Mouse (Mus musculus): ENCODE measurements around the gene Ccser1. TPM values are rescaled to one million over a fixed set of nuclear protein-coding genes. Genes with fewer than 3 reads are reported as not detected.
"Not testable (repeated sequence)": the region's sequence is repeated elsewhere in the genome, so short reads cannot be mapped to it uniquely, and the experiment has no call there.

Ccser1 gene
- polyA plus RNA-seq, 1 experiment from 2014 or later = not detected

DNA sequence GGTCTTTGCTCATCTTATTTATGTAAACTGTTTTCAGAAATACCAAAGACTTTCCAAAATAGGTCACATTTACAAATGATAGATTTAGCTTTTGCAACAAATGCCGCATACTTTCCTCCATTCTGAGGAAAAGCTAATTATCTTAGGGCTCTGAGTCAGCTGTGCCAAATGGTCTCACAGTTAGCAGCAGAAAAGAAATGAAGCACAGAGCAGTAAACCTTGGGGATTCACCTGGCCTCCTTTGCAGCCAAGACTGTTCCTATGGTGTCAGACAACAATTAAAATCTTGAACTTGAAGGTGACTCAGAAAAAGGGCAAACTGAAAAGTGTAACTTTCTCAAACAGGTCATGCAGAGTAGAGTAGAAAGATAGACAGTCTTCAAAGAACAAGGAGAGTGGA, 759.1 kb downstream of the Ccser1 start:
- WGBS (ENCODE audit: missing documents) = 87% methylated on average over 1 of the region's 1 CpGs
- Histone ChIP-seq H3K4me3 (ENCODE audit: inconsistent target) (no peak overlapping the region), H3K79me2 (ENCODE audit: inconsistent target) (no peaks in the 10 kb centered on the region), H3K27ac (no peak overlapping the region), H3K36me3 (ENCODE audit: inconsistent target) (no peaks in the 10 kb centered on the region)

GRCm38 (mm10) chr6:61953703-61954102, 773.6 kb downstream of the Ccser1 start:
- H3K4me3 ChIP-seq (ENCODE audit: inconsistent target) = no peak overlapping the region
- H3K27ac ChIP-seq = no peak overlapping the region
- H3K36me3 ChIP-seq (ENCODE audit: inconsistent target) = no peaks in the 10 kb centered on the region
- H3K79me2 ChIP-seq (ENCODE audit: inconsistent target) = no peaks in the 10 kb centered on the region
- WGBS (ENCODE audit: missing documents) = 61% methylated on average over 2 of the region's 2 CpGs

GRCm38 (mm10) chr6:61976878-61977277, 796.8 kb downstream of the Ccser1 start:
- Histone ChIP-seq H3K27ac (no peak overlapping the region), H3K4me3 (ENCODE audit: inconsistent target) (no peak overlapping the region), H3K79me2 (ENCODE audit: inconsistent target) (no peaks in the 10 kb centered on the region), H3K36me3 (ENCODE audit: inconsistent target) (no peaks in the 10 kb centered on the region)
- 69% methylated on average over 2 of the region's 2 CpGs for WGBS (ENCODE audit: missing documents)

GRCm38 (mm10) chr6:61978379-61978778, 798.3 kb downstream of the Ccser1 start:
- Histone ChIP-seq H3K79me2 (ENCODE audit: inconsistent target) (no peaks in the 10 kb centered on the region), H3K27ac (no peak overlapping the region), H3K4me3 (ENCODE audit: inconsistent target) (no peak overlapping the region), H3K36me3 (ENCODE audit: inconsistent target) (no peaks in the 10 kb centered on the region)
- WGBS (ENCODE audit: missing documents) = 24% methylated on average over 2 of the region's 2 CpGs

- Histone ChIP-seq H3K79me2 (ENCODE audit: inconsistent target) (no peaks in the 10 kb centered on the region), H3K4me3 (ENCODE audit: inconsistent target) (no peak overlapping the region), H3K36me3 (ENCODE audit: inconsistent target) (no peaks in the 10 kb centered on the region), H3K27ac (no peak overlapping the region)
These were observed 834.2 kb downstream of the Ccser1 start for GRCm38 (mm10) chr6:62014374-62014773.

- Histone ChIP-seq H3K79me2 (ENCODE audit: inconsistent target) (no peaks in the 10 kb centered on the region), H3K36me3 (ENCODE audit: inconsistent target) (no peaks in the 10 kb centered on the region), H3K27ac (no peak overlapping the region), H3K4me3 (ENCODE audit: inconsistent target) (no peak overlapping the region)
- 27% methylated on average over 1 of the region's 1 CpGs for WGBS (ENCODE audit: missing documents)
These were observed 864.3 kb downstream of the Ccser1 start for GRCm38 (mm10) chr6:62044454-62044853.

DNA sequence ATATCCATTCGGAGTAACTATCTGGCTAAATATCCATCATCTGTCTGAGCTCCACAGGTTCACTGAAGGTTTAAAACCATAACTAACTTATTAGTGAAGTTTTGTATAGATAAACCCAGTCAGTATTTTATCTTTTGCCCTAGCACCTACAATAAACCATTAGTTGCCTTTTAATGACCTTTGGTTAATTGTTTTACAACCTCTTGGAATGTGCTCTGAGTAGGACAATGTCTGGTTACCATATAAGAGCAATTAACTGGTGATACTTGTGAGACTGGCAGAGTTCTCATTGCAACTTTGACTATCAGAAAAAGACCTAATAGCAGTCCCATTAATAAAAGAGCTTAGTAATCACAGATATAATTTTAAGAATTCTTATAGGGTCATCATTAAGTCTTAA, 864.9 kb downstream of the Ccser1 start:
- not testable (repeated sequence) for H3K79me2 ChIP-seq (ENCODE audit: inconsistent target); H3K36me3 ChIP-seq (ENCODE audit: inconsistent target); H3K27ac ChIP-seq; H3K4me3 ChIP-seq (ENCODE audit: inconsistent target)
- WGBS (ENCODE audit: missing documents) = no CpG with 5 or more reads among the region's 1 CpGs

GRCm38 (mm10) chr6:62055276-62055675, 875.2 kb downstream of the Ccser1 start:
- Histone ChIP-seq H3K27ac (no peak overlapping the region), H3K36me3 (ENCODE audit: inconsistent target) (no peaks in the 10 kb centered on the region), H3K79me2 (ENCODE audit: inconsistent target) (no peaks in the 10 kb centered on the region), H3K4me3 (ENCODE audit: inconsistent target) (no peak overlapping the region)
- WGBS (ENCODE audit: missing documents) = 83% methylated on average over 2 of the region's 2 CpGs

GRCm38 (mm10) chr6:62066363-62067023, 886.4 kb downstream of the Ccser1 start:
- no peaks in the 10 kb centered on the region for H3K79me2 ChIP-seq (ENCODE audit: inconsistent target)
- H3K27ac ChIP-seq = no peak overlapping the region
- no peak overlapping the region for H3K4me3 ChIP-seq (ENCODE audit: inconsistent target)
- WGBS (ENCODE audit: missing documents) = 65% methylated on average over 5 of the region's 6 CpGs
- H3K36me3 ChIP-seq (ENCODE audit: inconsistent target) = no peaks in the 10 kb centered on the region

DNA sequence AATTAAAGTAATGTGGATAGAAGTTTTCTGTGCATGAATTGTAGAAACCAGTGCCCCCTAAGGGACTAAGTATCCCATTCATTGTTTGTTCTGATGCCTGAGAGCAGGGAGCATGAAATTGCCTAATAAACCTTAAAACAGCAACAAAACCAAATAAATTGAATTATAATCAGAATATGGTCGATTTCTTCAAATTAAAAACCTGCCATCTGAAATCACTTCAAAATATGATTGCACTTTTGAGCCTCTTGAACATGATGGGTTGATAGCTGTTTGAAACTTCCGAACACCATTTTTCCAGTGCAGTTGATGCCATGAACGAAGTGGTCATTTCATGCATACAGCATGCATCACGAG, 886.9 kb downstream of the Ccser1 start:
- 81% methylated on average over 4 of the region's 4 CpGs for WGBS (ENCODE audit: missing documents)
- H3K36me3 ChIP-seq (ENCODE audit: inconsistent target) = no peaks in the 10 kb centered on the region
- H3K4me3 ChIP-seq (ENCODE audit: inconsistent target) = no peak overlapping the region
- H3K79me2 ChIP-seq (ENCODE audit: inconsistent target) = no peaks in the 10 kb centered on the region
- no peak overlapping the region for H3K27ac ChIP-seq

- Histone ChIP-seq H3K36me3 (ENCODE audit: inconsistent target) (no peaks in the 10 kb centered on the region), H3K4me3 (ENCODE audit: inconsistent target) (no peak overlapping the region), H3K79me2 (ENCODE audit: inconsistent target) (no peaks in the 10 kb centered on the region), H3K27ac (no peak overlapping the region)
- WGBS (ENCODE audit: missing documents) = 66% methylated on average over 2 of the region's 2 CpGs
These were observed 925.3 kb downstream of the Ccser1 start for GRCm38 (mm10) chr6:62105464-62105863.

- WGBS (ENCODE audit: missing documents) = 77% methylated on average over 2 of the region's 2 CpGs
- no peaks in the 10 kb centered on the region for H3K36me3 ChIP-seq (ENCODE audit: inconsistent target)
These were observed 952.4 kb downstream of the Ccser1 start for GRCm38 (mm10) chr6:62132531-62132930.

DNA sequence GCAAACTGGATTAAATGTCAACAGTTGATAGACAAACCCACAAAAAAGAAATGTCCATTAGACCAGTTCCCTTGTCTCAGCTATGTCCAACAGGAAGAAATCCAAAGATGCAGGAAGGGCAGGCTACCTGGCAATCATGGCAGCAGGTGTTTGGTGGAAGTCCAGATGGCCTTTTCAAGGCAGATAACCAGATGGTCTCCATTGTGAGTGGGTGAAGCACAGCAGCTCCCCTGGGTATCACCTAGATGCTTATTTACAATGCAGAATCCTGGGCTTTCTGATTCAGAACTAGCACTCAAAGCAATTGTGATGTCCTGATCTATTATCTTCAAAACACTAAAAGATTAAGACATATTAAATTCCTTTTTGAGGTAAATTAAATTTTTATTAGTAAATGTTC, 980.2 kb downstream of the Ccser1 start:
- no peaks in the 10 kb centered on the region for H3K79me2 ChIP-seq (ENCODE audit: inconsistent target)
- no peaks in the 10 kb centered on the region for H3K36me3 ChIP-seq (ENCODE audit: inconsistent target)
- H3K27ac ChIP-seq = no peak overlapping the region
- no peak overlapping the region for H3K4me3 ChIP-seq (ENCODE audit: inconsistent target)

More at GRCm38 (mm10) chr6:62132531-62132930, 952.4 kb downstream of the Ccser1 start:
- Histone ChIP-seq H3K4me3 (ENCODE audit: inconsistent target) (no peak overlapping the region), H3K27ac (no peak overlapping the region), H3K79me2 (ENCODE audit: inconsistent target) (no peaks in the 10 kb centered on the region)

GRCm38 (mm10) chr6:62162596-62162995, 982.5 kb downstream of the Ccser1 start:
- 97% methylated on average over 5 of the region's 6 CpGs for WGBS (ENCODE audit: missing documents)
- Histone ChIP-seq H3K36me3 (ENCODE audit: inconsistent target) (no peaks in the 10 kb centered on the region), H3K27ac (no peak overlapping the region), H3K79me2 (ENCODE audit: inconsistent target) (no peaks in the 10 kb centered on the region), H3K4me3 (ENCODE audit: inconsistent target) (no peak overlapping the region)

- Histone ChIP-seq H3K36me3 (ENCODE audit: inconsistent target) (no peaks in the 10 kb centered on the region), H3K79me2 (ENCODE audit: inconsistent target) (no peaks in the 10 kb centered on the region), H3K4me3 (ENCODE audit: inconsistent target) (no peak overlapping the region), H3K27ac (no peak overlapping the region)
- 51% methylated on average over 3 of the region's 3 CpGs for WGBS (ENCODE audit: missing documents)
These were observed 983.7 kb downstream of the Ccser1 start for GRCm38 (mm10) chr6:62163826-62164225.

DNA sequence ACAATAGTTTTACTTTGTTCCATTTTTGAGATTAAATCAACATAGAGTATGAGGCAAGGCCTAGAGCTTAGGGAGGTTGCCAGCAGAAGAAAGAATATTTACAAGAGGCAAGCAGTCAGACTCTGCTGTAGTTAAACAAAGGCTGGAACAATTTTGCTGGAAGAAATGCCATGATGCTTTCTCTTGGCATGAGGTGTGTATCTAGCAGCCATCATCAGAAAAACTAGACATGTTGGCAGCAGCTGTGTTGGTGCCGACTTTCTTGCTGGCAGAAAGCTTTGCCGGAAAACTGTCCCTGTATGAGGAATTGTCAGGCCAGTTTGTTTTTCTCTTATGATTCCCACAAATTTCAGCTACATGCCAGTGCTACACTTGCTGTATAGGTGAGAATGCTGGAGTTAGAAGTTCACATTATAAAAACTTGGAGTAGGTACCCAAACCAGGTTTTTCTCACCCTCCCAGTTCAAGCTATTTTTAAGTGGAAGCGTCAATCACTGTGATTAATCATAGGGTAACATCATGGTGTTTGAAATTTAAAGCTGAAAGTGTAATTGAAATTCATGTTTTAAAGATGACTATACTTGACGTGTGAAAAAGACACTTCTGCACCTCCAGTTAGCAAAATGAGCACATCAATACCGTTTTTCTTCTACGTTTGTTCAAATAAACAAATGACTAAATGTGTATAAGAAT, 1016.5 kb downstream of the Ccser1 start:
- H3K27ac ChIP-seq = no peak overlapping the region
- H3K36me3 ChIP-seq (ENCODE audit: inconsistent target) = no peaks in the 10 kb centered on the region
- no peak overlapping the region for H3K4me3 ChIP-seq (ENCODE audit: inconsistent target)
- no peaks in the 10 kb centered on the region for H3K79me2 ChIP-seq (ENCODE audit: inconsistent target)
- 87% methylated on average over 6 of the region's 6 CpGs for WGBS (ENCODE audit: missing documents)

Measured in macrophage (primary cell).